Mouse (Mus musculus) Muller cell, postnatal 12 days (primary cell): ENCODE data around the gene Mthfd2.
A peak's percentile ranks its signal among the peaks of the same experiment; 100 is the strongest.

Source experiments
- DNase-seq: peaks from one replicate; pipeline ENCODE4 v3.0.0-alpha.2; 2015; ENCODE audit errors: inconsistent ontology term

Mthfd2 gene

GRCm38 (mm10) chr6:83268144-83269010 is 57.3 kb downstream of the Mthfd2 start:
- peak; percentile 95 for DNase-seq

- no peak for DNase-seq
These were observed 58.1 kb downstream of the Mthfd2 start for GRCm38 (mm10) chr6:83267616-83268015.

GRCm38 (mm10) chr6:83265653-83266052 is 60.1 kb downstream of the Mthfd2 start:
- DNase-seq: no peak

- no peak for DNase-seq
These were observed 60.5 kb downstream of the Mthfd2 start for GRCm38 (mm10) chr6:83265253-83265652.

- DNase-seq: no peak
These were observed 61.2 kb downstream of the Mthfd2 start for GRCm38 (mm10) chr6:83264516-83264915.
